28 mouse cellular contexts compared by ENCODE assay signal in genomic region chr3:150699990-150700389, GRCm38 (mm10).
"Had no signal": no experiment of that assay in that cellular context is flagged by ENCODE, and none has a peak within 500 bp of the region (broad histone marks: within the 10 kb centered on the region; RNA-seq: fewer than 3 reads in every experiment).

No protein-coding gene starts in this region.

- H3K4me3 ChIP-seq: embryonic facial prominence, embryonic 10.5 days; embryonic facial prominence, embryonic 12.5 days; embryonic facial prominence, embryonic 13.5 days; embryonic facial prominence, embryonic 15.5 days; erythroblast, embryonic 14.5 days; forebrain, embryonic 10.5 days; forebrain, embryonic 12.5 days; forebrain, embryonic 13.5 days; forebrain, embryonic 15.5 days; gastrocnemius, adult 2 months had no signal

- H3K9me3 ChIP-seq: embryonic facial prominence, embryonic 10.5 days; embryonic facial prominence, embryonic 12.5 days; embryonic facial prominence, embryonic 13.5 days; embryonic facial prominence, embryonic 15.5 days; forebrain, embryonic 10.5 days; forebrain, embryonic 12.5 days; forebrain, embryonic 13.5 days; forebrain, embryonic 15.5 days had no signal

- DNase-seq: cerebellum, adult 18-20 months; cerebellum, adult 2 months; cerebellum, adult 8-10 months; cerebellum, adult 9-10 months; cerebellum, adult 9-11 months; cerebellum, postnatal 10 days; cerebellum, postnatal 14 days; cerebellum, postnatal 25 days; cerebellum, postnatal 36 days; embryo, embryonic 11 days; forebrain, postnatal 0 days; gastrocnemius, adult 2 months; gastrocnemius, postnatal 10 days; gastrocnemius, postnatal 14 days; gastrocnemius, postnatal 25 days; gastrocnemius, postnatal 36 days; heart, adult 11 months had no signal

- H3K4me1 ChIP-seq: embryonic facial prominence, embryonic 10.5 days; embryonic facial prominence, embryonic 12.5 days; embryonic facial prominence, embryonic 13.5 days; embryonic facial prominence, embryonic 15.5 days; forebrain, embryonic 10.5 days; forebrain, embryonic 12.5 days; forebrain, embryonic 13.5 days; forebrain, embryonic 15.5 days had no signal

- ATAC-seq: forebrain, embryonic 13.5 days; forebrain, embryonic 14.5 days; forebrain, embryonic 15.5 days; forebrain, embryonic 16.5 days; forebrain, postnatal 0 days had no signal

- H3K36me3 ChIP-seq: embryonic facial prominence, embryonic 10.5 days; embryonic facial prominence, embryonic 12.5 days; embryonic facial prominence, embryonic 13.5 days; embryonic facial prominence, embryonic 15.5 days; forebrain, embryonic 10.5 days; forebrain, embryonic 12.5 days; forebrain, embryonic 15.5 days had no signal

- H3K9ac ChIP-seq: embryonic facial prominence, embryonic 12.5 days; embryonic facial prominence, embryonic 13.5 days; embryonic facial prominence, embryonic 15.5 days; forebrain, embryonic 12.5 days; forebrain, embryonic 13.5 days; forebrain, embryonic 15.5 days; forebrain, postnatal 0 days had no signal

- H3K27me3 ChIP-seq: embryonic facial prominence, embryonic 12.5 days; embryonic facial prominence, embryonic 13.5 days; embryonic facial prominence, embryonic 15.5 days; forebrain, embryonic 12.5 days; forebrain, embryonic 13.5 days; forebrain, embryonic 15.5 days had no signal

- H3K27ac ChIP-seq: embryonic facial prominence, embryonic 10.5 days; embryonic facial prominence, embryonic 12.5 days; embryonic facial prominence, embryonic 13.5 days; embryonic facial prominence, embryonic 15.5 days; forebrain, embryonic 10.5 days; forebrain, embryonic 12.5 days; forebrain, embryonic 13.5 days; forebrain, embryonic 15.5 days; gastrocnemius, adult 2 months had no signal

- H3K4me2 ChIP-seq: embryonic facial prominence, embryonic 12.5 days; embryonic facial prominence, embryonic 13.5 days; embryonic facial prominence, embryonic 15.5 days; forebrain, embryonic 12.5 days; forebrain, embryonic 13.5 days; forebrain, embryonic 15.5 days had no signal
